Mouse (Mus musculus) heart, embryonic 11.5 days (tissue): ENCODE measurements at regions not wholly inside any gene's neighbourhood (a gene's known extent, or its start where the extent isn't known, plus 50 kb on each side); places are given as distances from the start of the nearest gene placed in this dataset.

Experiments used
- ATAC-seq: fragments of 200-750 bp; cut with Nextera tagmentation; replicated peaks from 2 replicates; pipeline ENCODE4 v1.8.0; 2017; ENCODE audit warnings: moderate library complexity; ENCODE audit not compliant: insufficient number of reproducible peaks, low FRiP score, low TSS enrichment
- H3K27ac ChIP-seq: fragments of 300-500 bp; sonication (generic); 2 replicates; pipeline ENCODE4 v1.5.1; 2014; ENCODE audit warnings: mild to moderate bottlenecking, low read depth, low read length
- H3K27me3 ChIP-seq: fragments of 300-500 bp; sonication (generic); 2 replicates; pipeline ENCODE4 v1.6.1; 2014; ENCODE audit warnings: mild to moderate bottlenecking, low read length, mixed read lengths; ENCODE audit not compliant: control insufficient read depth, insufficient read depth
- H3K36me3 ChIP-seq: fragments of 300-500 bp; sonication (generic); 2 replicates; pipeline ENCODE4 v1.6.1; 2014; ENCODE audit warnings: mild to moderate bottlenecking, low read length, moderate library complexity, mixed read lengths; ENCODE audit not compliant: control insufficient read depth, insufficient read depth
- H3K4me1 ChIP-seq: fragments of 300-500 bp; sonication (generic); 2 replicates; pipeline ENCODE4 v1.6.1; 2014; ENCODE audit warnings: low read length; ENCODE audit not compliant: control insufficient read depth, insufficient read depth
- H3K4me2 ChIP-seq: fragments of 300-500 bp; sonication (generic); 2 replicates; pipeline ENCODE4 v1.6.1; 2014; ENCODE audit warnings: mild to moderate bottlenecking, moderate library complexity
- H3K4me3 ChIP-seq: fragments of 300-500 bp; sonication (generic); 2 replicates; pipeline ENCODE4 v1.5.1; 2014; ENCODE audit warnings: low read depth, low read length
- H3K9ac ChIP-seq: fragments of 300-500 bp; sonication (generic); 2 replicates; pipeline ENCODE4 v1.6.1; 2014; ENCODE audit warnings: mild to moderate bottlenecking, low read depth, low read length, moderate library complexity
- H3K9me3 ChIP-seq: fragments of 300-500 bp; sonication (generic); replicated peaks from 2 replicates; pipeline ENCODE4 v1.6.1; 2016; ENCODE audit warnings: low read length; ENCODE audit not compliant: control insufficient read depth
- WGBS: fragments of 180-500 bp; shearing (Covaris S2); extraction: QIAGEN DNeasy Blood & Tissue Kit; methylation state at CpG from one replicate; pipeline ENCODE4 v1.1.7; 2014; ENCODE audit not compliant: insufficient replicate concordance; 5-methylcytosine and 5-hydroxymethylcytosine counted together

- H3K27ac ChIP-seq: no peak overlapping the region
- no peak for ATAC-seq
These were observed 97.9 kb upstream of the BC052040 start for GRCm38 (mm10) chr2:115483418-115484288.

GRCm38 (mm10) chr2:115488465-115488864, 93.1 kb upstream of the BC052040 start:
- H3K36me3 ChIP-seq: no peaks in the 10 kb centered on the region
- no peak for ATAC-seq
- no peak overlapping the region for H3K4me2 ChIP-seq
- H3K4me3 ChIP-seq: no peak overlapping the region
- H3K9me3 ChIP-seq: no peaks in the 10 kb centered on the region
- no peak overlapping the region for H3K9ac ChIP-seq
- H3K4me1 ChIP-seq: no peaks in the 10 kb centered on the region
- H3K27ac ChIP-seq: no peak overlapping the region
- no peaks in the 10 kb centered on the region for H3K27me3 ChIP-seq
- 77% methylated on average over 4 of the region's 4 CpGs for WGBS

More at GRCm38 (mm10) chr2:115483418-115484288, 97.9 kb upstream of the BC052040 start:
- Histone ChIP-seq H3K9ac (no peak overlapping the region), H3K36me3 (no peaks in the 10 kb centered on the region), H3K9me3 (no peaks in the 10 kb centered on the region), H3K4me1 (no peaks in the 10 kb centered on the region), H3K4me3 (no peak overlapping the region), H3K27me3 (no peaks in the 10 kb centered on the region), H3K4me2 (no peak overlapping the region)
- WGBS: 67% methylated on average over 13 of the region's 13 CpGs

- ATAC-seq: no peak
- no peaks in the 10 kb centered on the region for H3K9me3 ChIP-seq
- H3K36me3 ChIP-seq: no peaks in the 10 kb centered on the region
- no peak overlapping the region for H3K27ac ChIP-seq
- H3K27me3 ChIP-seq: no peaks in the 10 kb centered on the region
- no peak overlapping the region for H3K9ac ChIP-seq
- no peaks in the 10 kb centered on the region for H3K4me1 ChIP-seq
- H3K4me2 ChIP-seq: no peak overlapping the region
- H3K4me3 ChIP-seq: no peak overlapping the region
- 80% methylated on average over 2 of the region's 2 CpGs for WGBS
These were observed 88.5 kb upstream of the BC052040 start for GRCm38 (mm10) chr2:115493020-115493419.

- Histone ChIP-seq H3K27ac (no peak overlapping the region), H3K4me2 (no peak overlapping the region), H3K9ac (no peak overlapping the region), H3K27me3 (no peaks in the 10 kb centered on the region), H3K9me3 (no peaks in the 10 kb centered on the region), H3K36me3 (no peaks in the 10 kb centered on the region), H3K4me3 (no peak overlapping the region), H3K4me1 (no peaks in the 10 kb centered on the region)
- 82% methylated on average over 2 of the region's 2 CpGs for WGBS
- ATAC-seq: no peak
These were observed 81.6 kb upstream of the BC052040 start for GRCm38 (mm10) chr2:115499904-115500303.

- ATAC-seq: no peak
- Histone ChIP-seq H3K4me3 (no peak overlapping the region), H3K4me2 (no peak overlapping the region), H3K4me1 (peaks cover 6% of the 10 kb centered on the region; the same call in 1 of the 2 replicates), H3K27me3 (no peaks in the 10 kb centered on the region), H3K36me3 (no peaks in the 10 kb centered on the region), H3K27ac (no peak overlapping the region), H3K9me3 (no peaks in the 10 kb centered on the region), H3K9ac (no peak overlapping the region)
- 54% methylated on average over 10 of the region's 10 CpGs for WGBS
These were observed 72.0 kb upstream of the BC052040 start for GRCm38 (mm10) chr2:115509527-115509926.

GRCm38 (mm10) chr2:115511146-115511545, 70.4 kb upstream of the BC052040 start:
- no peak for ATAC-seq
- WGBS: 65% methylated on average over 3 of the region's 3 CpGs
- no peak overlapping the region for H3K4me3 ChIP-seq
- no peaks in the 10 kb centered on the region for H3K27me3 ChIP-seq
- no peak overlapping the region for H3K9ac ChIP-seq
- no peak overlapping the region for H3K27ac ChIP-seq
- H3K4me1 ChIP-seq: peaks cover 6% of the 10 kb centered on the region; the same call in 1 of the 2 replicates
- H3K9me3 ChIP-seq: no peaks in the 10 kb centered on the region
- H3K4me2 ChIP-seq: no peak overlapping the region
- H3K36me3 ChIP-seq: no peaks in the 10 kb centered on the region

- H3K9ac ChIP-seq: no peak overlapping the region
- no peak overlapping the region for H3K4me3 ChIP-seq
- 54% methylated on average over 14 of the region's 14 CpGs for WGBS
- H3K27ac ChIP-seq: no peak overlapping the region
- H3K9me3 ChIP-seq: no peaks in the 10 kb centered on the region
- H3K4me1 ChIP-seq: peaks cover 6% of the 10 kb centered on the region; the same call in 1 of the 2 replicates
- no peak for ATAC-seq
- no peaks in the 10 kb centered on the region for H3K27me3 ChIP-seq
- H3K4me2 ChIP-seq: no peak overlapping the region
- no peaks in the 10 kb centered on the region for H3K36me3 ChIP-seq
These were observed 69.6 kb upstream of the BC052040 start for GRCm38 (mm10) chr2:115511612-115512525.

- Histone ChIP-seq H3K27me3 (no peaks in the 10 kb centered on the region), H3K9ac (no peak overlapping the region), H3K4me2 (no peak overlapping the region), H3K27ac (no peak overlapping the region), H3K4me1 (peaks cover 6% of the 10 kb centered on the region; the same call in 1 of the 2 replicates), H3K4me3 (no peak overlapping the region), H3K9me3 (no peaks in the 10 kb centered on the region), H3K36me3 (no peaks in the 10 kb centered on the region)
- no peak for ATAC-seq
- 60% methylated on average over 8 of the region's 8 CpGs for WGBS
These were observed 68.6 kb upstream of the BC052040 start for GRCm38 (mm10) chr2:115512891-115513290.
